Mouse (Mus musculus): ENCODE data around the gene D2hgdh.

The D2hgdh gene

GRCm38 (mm10) chr1:93824609-93825008, at the start of gene D2hgdh:
Gene D2hgdh (plus strand): TSS chr1:93824909.
- DNase-seq (ENCODE audit: low spot score in 2 of 2), result no peak

- DNase-seq (ENCODE audit: low spot score in 2 of 2), result no peak
Observed at GRCm38 (mm10) chr1:93776686-93777085, 48.0 kb upstream of the D2hgdh start.

DNA sequence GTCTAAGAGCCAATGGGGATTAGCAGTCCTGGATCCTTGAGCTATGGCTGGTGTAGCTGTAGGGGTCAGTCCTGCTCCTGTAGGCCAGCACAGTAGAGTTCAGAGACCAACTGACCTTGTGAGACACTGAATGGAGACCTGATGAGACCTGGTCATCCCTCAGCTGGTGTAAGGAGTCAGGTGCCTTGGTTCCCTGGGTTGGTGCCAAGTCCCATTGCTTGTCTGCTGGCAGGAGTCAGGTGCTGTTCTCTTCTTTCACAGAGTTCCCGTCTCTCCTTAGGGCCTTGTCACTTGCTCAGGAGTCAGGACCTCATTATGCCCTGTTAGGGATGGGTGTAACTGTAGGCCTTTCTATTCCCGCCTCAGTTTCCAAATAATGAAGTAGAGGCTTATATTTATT, 37.8 kb upstream of the D2hgdh start:
- no peak for DNase-seq (ENCODE audit: low spot score in 2 of 2)

DNA sequence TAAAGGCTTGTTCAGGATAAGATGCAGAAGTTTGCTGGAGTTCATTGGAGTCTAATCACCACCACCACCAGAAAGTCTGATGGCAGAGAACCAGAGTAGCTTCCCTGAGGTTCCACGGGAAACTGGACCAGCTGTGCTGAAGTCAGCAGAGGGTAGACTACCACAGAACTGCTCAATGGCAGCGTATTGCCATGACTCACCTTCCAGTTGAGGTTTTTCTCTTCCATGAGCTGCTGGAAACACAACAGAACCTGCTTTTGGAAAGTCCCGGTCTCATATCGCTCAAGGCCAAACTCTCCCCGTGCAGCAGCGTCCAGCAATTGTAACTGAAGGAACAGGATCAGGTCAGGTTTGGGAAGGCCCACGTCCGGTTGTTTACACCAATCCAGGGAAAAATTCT, 30.2 kb upstream of the D2hgdh start:
- no peak for DNase-seq (ENCODE audit: low spot score in 2 of 2)

- no peak for DNase-seq (ENCODE audit: low spot score in 2 of 2)
Observed at GRCm38 (mm10) chr1:93795886-93796285, 28.8 kb upstream of the D2hgdh start.

- DNase-seq (ENCODE audit: low spot score in 2 of 2), result no peak
Observed at GRCm38 (mm10) chr1:93800670-93801503, 23.8 kb upstream of the D2hgdh start.

- peak; percentile 92 to 93 for DNase-seq (ENCODE audit: low spot score in 2 of 2)
Observed at GRCm38 (mm10) chr1:93801741-93802238, 22.9 kb upstream of the D2hgdh start, which contains the start of gene Dtymk. Gene Dtymk (minus strand): TSS chr1:93801934.

- DNase-seq (ENCODE audit: low spot score in 2 of 2), result no peak
Observed at GRCm38 (mm10) chr1:93802771-93803170, 21.9 kb upstream of the D2hgdh start.

DNA sequence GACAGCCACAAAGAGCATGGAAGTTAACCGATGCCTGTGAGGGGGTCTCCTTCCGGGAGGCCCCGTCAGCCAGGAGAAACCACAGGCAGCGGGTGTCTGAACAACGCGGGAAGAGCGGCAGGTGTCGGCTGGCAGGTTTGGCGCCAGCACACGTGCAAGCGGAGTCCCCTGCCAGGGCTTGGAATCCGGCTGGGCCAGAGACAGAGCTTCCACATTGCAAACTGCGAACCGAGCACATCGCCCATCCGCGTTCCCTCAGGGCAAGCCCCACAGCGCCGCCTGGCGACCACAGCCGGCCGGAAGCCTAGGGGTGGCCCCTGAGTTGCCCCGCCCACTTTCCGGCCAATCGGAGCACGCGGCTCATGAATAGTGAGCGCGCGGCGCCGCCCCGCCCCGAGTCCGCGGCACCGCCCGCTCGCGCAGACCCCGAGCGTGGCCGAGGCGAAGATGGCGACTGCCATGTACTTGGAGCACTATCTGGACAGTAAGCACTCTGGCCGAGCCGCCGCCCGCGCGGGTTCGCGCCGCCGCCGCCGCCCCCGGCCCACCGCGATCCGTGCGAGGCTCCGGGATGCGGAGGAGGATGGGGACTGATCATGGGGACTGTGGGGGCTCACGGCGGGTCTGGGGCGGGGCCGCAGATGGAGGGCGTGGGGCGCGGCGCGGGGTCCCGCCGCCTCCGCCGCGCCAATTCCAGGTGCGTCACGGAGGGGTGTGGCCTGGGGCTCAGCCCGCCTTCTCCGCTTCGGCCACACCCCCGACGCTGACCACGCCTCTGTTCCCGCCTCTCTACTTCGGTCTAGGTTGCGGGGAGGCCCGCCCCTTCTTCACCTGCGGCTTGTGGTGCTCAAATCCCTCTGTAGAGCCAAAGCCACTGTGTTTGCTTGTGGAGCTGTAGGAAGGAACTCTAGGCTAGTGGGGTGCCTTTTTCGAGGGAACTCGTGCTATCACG, 20.9 kb upstream of the D2hgdh start, which contains the start of gene Ing5:
Ing5 (plus strand) TSS at position 410 of the 952 bp plus-strand sequence.
- peak; percentile 100 for DNase-seq (ENCODE audit: low spot score in 2 of 2)

DNA sequence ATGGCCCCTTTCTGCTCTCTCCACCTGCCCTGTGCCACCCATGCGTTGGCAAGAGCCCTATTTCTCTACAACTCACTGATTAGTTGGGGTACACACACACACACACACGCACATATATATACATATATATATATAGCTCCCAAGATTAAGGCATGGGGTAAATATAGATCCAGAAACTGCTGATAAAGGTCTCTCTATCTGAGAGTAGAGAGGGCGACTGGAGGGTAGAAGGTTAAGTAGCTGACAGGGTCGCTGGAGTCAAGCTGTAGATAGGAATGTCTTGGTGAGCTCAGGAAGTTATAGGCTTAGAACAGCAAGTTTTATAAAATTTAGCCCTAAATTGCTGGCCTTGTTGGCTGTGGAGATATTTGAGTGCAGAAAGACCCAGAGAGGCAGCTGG, 19.9 kb upstream of the D2hgdh start:
- no peak for DNase-seq (ENCODE audit: low spot score in 2 of 2)

DNA sequence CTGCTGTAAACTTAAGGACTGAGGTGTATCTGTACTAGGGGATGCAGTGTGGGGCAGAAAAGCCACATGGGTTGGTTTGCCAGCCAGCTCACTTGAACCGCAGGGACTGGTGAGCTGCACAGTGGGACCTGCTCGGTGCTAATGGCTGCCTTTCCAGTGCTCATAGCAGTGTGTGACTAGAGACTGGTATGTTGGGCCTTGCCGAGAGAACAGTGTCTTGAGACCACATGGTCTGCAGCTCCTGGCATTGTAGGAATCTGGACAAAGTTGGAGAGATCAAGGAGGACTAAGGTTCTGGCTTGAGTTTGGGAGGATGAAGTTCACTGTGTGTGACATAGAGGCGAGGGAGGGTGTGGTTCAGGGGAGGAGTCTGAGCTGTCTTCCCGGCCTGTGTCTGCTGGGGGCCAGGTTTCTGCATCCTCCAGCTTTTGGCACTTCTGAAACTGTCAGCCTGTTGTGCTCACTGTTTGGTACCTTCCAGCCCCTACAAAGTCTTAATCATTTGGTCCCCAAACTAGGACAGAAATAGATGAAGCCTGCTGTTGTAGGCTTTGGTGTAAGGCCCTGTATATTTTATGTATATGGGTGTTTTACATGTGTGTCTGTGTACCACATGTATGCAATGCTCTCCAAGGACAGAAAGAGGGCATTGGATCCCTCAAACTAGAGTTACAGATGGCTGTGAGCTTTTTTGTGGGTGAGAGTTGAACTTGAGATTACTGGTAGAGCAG, 19.3 kb upstream of the D2hgdh start:
- no peak for DNase-seq (ENCODE audit: low spot score in 2 of 2)

DNA sequence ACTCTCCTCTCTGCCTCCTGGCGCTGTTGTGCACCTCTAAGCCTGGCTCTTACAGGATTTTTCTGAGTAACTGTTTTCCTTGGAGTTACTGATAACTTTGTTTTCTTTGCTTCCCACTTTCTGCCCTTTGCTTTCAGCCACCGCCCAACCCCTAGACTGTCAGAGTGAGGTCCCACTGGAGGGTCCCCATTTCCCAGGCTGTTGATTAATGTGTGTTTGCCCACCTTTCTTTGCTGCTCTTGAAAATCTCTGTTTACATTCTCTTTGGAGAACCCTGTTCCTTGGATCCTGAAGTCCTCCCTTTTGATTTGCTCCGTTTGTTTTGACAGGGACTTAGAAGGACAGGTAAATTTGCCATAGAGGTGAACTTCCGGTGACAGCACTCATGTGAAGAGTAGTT, 15.8 kb upstream of the D2hgdh start:
- DNase-seq (ENCODE audit: low spot score in 2 of 2), result no peak

- DNase-seq (ENCODE audit: low spot score in 2 of 2), result no peak
Observed at GRCm38 (mm10) chr1:93810011-93810410, 14.7 kb upstream of the D2hgdh start.

DNA sequence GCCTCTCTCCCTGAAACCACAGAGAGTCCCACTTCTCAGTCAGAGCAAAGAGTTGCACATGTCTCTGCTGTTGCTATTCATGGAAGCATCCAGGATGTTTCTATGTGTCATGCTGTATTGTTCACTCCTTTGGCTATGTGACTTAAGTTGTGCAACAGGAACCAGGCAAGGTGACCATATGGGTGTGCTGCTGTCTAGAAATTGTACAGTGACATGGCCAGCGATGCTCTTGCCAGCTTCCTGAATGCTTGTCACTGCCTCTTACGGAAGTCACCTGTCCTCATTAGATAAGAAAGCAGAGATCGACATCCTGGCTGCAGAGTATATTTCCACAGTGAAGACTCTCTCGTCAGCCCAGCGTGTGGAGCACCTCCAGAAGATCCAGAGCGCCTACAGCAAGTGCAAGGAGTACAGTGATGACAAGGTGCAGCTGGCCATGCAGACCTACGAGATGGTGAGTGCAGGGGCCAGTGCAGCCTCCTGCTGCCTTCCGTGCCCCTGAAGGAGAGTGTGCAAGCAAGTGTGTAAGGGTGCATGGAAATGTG, 13.1 kb upstream of the D2hgdh start:
- no peak for DNase-seq (ENCODE audit: low spot score in 2 of 2)

DNA sequence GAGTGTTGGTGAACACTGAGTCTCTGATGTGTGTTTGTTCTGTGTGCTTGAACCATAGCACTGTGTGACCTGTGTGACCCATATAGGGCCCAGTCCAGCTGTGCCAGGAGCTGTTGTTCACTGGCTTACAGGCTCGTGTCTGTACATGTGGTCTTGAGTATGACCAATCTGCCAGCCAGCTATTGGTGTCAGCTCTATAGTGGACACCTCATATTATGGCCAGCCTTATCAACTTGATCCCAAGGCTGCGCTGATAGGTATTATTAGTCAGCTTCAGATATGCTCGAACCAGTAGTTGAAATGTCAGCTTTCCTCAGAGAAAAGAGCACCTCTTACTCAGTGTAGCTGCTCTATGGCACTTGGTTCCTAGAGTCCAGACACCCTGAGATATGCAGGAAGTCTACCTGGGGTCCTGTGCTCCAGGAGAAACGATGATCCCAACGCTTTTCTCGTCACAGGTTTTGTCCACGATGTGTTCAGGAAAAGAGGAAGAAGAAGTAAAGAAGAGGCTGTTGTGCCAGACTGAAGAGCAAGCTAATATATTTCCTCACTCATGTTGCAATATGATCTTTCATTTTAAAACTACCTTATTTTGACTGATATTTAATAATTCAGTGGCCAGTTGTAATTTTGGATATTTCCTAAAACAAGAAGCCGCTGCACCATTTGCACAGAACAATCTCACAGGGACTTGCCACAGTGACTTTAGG, 6.7 kb upstream of the D2hgdh start:
- no peak for DNase-seq (ENCODE audit: low spot score in 2 of 2)

DNA sequence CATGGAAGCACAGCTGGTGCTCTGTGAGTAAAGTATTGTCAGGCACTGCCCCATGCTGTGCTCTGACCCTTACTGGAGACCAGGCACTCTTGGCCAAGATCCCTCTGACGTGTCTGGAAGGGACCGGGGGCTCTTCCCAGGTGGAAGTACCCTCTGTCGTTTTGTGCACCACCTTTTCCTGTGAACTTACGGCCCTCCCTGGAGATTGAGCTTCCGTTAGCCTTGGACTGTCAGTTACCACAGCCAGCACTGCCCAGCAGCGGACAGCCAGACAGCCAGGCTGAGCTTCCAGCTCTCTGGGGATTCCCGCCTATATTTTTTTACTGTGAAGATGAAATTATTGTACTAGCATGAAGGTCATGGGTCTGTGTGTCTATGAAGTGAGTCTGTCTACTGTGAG, 6.0 kb upstream of the D2hgdh start:
- no peak for DNase-seq (ENCODE audit: low spot score in 2 of 2)

DNA sequence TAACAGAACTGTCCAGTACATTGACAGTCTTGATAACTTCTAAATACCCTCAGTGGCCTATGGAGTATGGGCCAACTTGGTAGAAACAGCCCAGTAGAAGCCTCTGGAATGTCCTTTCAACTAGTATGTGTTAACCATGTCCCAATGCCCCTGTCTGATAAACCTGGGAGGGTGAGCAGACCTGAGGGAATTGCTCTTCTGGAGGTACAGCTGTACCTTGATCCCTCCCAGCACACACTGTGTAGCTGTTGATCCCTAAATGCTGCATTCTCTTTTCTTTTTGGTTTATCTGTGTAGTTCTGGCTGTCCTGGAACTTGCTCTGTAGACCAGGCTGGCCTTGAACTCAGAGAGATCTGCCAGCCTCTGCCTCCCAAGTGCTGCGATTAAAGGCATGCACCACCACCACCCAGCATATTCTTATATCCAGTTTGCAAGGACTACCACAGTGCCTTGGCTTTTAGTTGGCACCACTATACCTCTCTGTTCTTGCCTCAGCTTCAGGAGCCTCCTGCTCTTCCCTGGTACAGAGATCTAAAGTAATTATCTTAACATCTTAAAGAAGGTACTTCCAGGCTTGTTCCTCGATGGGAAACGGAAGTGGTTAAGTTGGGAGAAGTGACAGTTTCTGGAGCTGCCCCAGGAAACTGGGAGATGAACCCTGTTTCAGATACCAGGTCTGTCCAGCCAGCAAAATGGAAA, 763 bp upstream of the D2hgdh start:
- DNase-seq (ENCODE audit: low spot score in 2 of 2), result no peak

DNA sequence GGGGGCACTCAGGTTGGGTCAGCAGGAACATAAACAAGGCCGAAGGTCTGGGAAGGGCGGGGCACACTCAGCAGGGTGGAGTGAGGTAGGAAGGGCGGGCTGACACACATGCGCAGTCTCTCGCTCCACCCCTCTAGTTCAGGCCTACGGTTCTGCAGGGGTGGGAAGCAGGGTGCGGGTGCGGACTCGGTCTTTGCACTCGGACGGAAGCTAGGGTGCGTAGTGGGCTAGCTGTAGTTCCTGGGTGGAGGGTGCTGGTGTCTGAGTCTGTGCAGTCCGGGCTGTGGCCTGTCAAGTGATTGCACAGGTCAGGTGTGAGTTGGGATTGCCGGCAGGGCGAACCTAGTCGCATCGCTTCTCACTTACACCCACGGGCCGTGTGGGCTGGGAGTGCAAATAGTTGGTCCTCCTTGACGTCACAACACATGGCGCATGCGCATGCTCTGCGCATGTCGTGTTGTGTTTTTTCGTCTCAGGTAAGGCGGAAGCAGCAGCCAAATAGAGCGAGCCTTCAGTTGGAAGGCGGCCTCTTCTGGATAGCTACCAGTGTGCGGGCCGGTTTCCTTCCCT, 481 bp downstream of the D2hgdh start:
- peak; percentile 97 to 99 for DNase-seq (ENCODE audit: low spot score in 2 of 2)

DNA sequence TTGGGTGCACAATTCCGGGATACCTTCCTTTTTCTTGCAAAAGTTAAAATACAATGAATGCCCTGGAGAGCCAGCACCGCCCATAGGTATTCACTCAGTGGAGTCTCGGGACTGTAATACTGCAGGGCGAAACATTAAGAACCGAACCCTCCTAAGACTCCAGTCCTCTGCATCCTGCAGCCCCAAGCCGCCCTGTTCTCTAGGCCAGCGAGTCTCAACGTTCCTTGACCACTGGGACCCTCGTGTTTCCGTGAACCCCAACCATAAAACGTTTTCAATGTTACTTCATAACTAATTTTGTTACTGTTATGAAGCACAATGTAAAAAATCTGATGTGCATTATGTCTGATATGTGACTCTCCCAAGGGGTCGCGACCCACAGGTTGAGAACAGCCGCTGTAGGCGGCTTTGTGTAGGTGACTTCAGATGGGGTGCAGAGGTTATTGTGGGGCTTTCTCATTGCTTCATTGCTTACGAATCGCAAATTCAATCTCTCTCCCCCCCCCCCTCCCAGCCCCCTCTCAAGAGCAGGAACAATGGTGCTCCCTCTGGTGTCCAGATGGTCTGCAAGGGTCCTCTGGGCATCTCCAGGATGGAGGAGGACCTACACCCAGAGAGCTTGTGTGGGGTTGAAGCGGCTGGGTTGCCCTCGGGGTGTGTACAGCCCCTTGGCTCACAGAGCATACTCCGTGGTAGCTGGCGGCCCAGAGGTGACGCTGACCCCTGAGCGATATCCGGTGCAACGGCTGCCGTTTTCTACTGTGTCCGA, 1.2 kb downstream of the D2hgdh start:
- peak in 1 of 2 experiments; percentile 30 for DNase-seq (ENCODE audit: low spot score in 2 of 2)

Measured in right cerebral cortex, adult 2 months (tissue).